Mouse (Mus musculus) MN1 (cell line): ENCODE results near the gene Aprt.

ENCODE experiments used
- DNase-seq: peaks from one replicate; pipeline ENCODE4 v3.0.0-alpha.2; 2016; ENCODE audit warnings: low spot score

The Aprt gene

GRCm38 (mm10) chr8:122531312-122531711, 45.4 kb downstream of the Aprt start:
- DNase-seq, result no peak

GRCm38 (mm10) chr8:122529159-122529558, 47.5 kb downstream of the Aprt start:
- no peak for DNase-seq

GRCm38 (mm10) chr8:122527937-122528336, 48.8 kb downstream of the Aprt start:
- no peak for DNase-seq

GRCm38 (mm10) chr8:122526526-122527170, 50.1 kb downstream of the Aprt start:
- DNase-seq, result no peak

GRCm38 (mm10) chr8:122526084-122526483, 50.6 kb downstream of the Aprt start:
- no peak for DNase-seq

- no peak for DNase-seq
Observed at GRCm38 (mm10) chr8:122525004-122525403, 51.7 kb downstream of the Aprt start.
